Mouse (Mus musculus): ENCODE results near the gene Slc2a9. TPM values are rescaled to one million over a fixed set of nuclear protein-coding genes. Genes with fewer than 3 reads are reported as not detected.

Slc2a9 gene
- polyA plus RNA-seq, 1 experiment from 2014 or later, result 0.15 TPM

- no peak overlapping the region for H3K4me2 ChIP-seq (replicated peaks; ENCODE audit: low read depth, low read length)
- DNase-seq (ENCODE audit: low spot score) (no peak), ATAC-seq (ENCODE audit: low FRiP score) (no peak)
- H3K27me3 ChIP-seq (ENCODE audit: control insufficient read depth, insufficient read depth, low read length), result no peaks in the 10 kb centered on the region
- no peaks in the 10 kb centered on the region for H3K36me3 ChIP-seq (ENCODE audit: control insufficient read depth, insufficient read depth, low read length)
- no peak overlapping the region for H3K27ac ChIP-seq (ENCODE audit: low read depth, low read length)
- H3K9ac ChIP-seq (ENCODE audit: low read depth, low read length), result no peak overlapping the region
- H3K4me3 ChIP-seq (ENCODE audit: low read depth, low read length), result no peak overlapping the region
- 5% methylated on average over 2 of the region's 2 CpGs for WGBS
- H3K9me3 ChIP-seq (ENCODE audit: control insufficient read depth, low read length), result no peaks in the 10 kb centered on the region
- no peaks in the 10 kb centered on the region for H3K4me1 ChIP-seq (replicated peaks; ENCODE audit: control insufficient read depth, insufficient read depth, low read length)
These were observed 10.0 kb upstream of the Slc2a9 start for GRCm38 (mm10) chr5:38512991-38513390.

- Histone ChIP-seq H3K36me3 (ENCODE audit: control insufficient read depth, insufficient read depth, low read length) (no peaks in the 10 kb centered on the region), H3K9me3 (ENCODE audit: control insufficient read depth, low read length) (no peaks in the 10 kb centered on the region), H3K4me3 (ENCODE audit: low read depth, low read length) (no peak overlapping the region), H3K9ac (ENCODE audit: low read depth, low read length) (no peak overlapping the region), H3K4me2 (replicated peaks; ENCODE audit: low read depth, low read length) (no peak overlapping the region), H3K4me1 (replicated peaks; ENCODE audit: control insufficient read depth, insufficient read depth, low read length) (no peaks in the 10 kb centered on the region), H3K27ac (ENCODE audit: low read depth, low read length) (no peak overlapping the region), H3K27me3 (ENCODE audit: control insufficient read depth, insufficient read depth, low read length) (no peaks in the 10 kb centered on the region)
- ATAC-seq (ENCODE audit: low FRiP score) (no peak), DNase-seq (ENCODE audit: low spot score) (no peak)
- WGBS, result 92% methylated on average over 4 of the region's 4 CpGs
These were observed 6.6 kb upstream of the Slc2a9 start for GRCm38 (mm10) chr5:38509568-38509967.

GRCm38 (mm10) chr5:38505435-38505765 is 2.5 kb upstream of the Slc2a9 start:
- Histone ChIP-seq H3K9ac (ENCODE audit: low read depth, low read length) (no peak overlapping the region), H3K4me2 (replicated peaks; ENCODE audit: low read depth, low read length) (no peak overlapping the region), H3K4me3 (ENCODE audit: low read depth, low read length) (no peak overlapping the region), H3K9me3 (ENCODE audit: control insufficient read depth, low read length) (no peaks in the 10 kb centered on the region), H3K36me3 (ENCODE audit: control insufficient read depth, insufficient read depth, low read length) (no peaks in the 10 kb centered on the region), H3K27ac (ENCODE audit: low read depth, low read length) (no peak overlapping the region), H3K4me1 (replicated peaks; ENCODE audit: control insufficient read depth, insufficient read depth, low read length) (no peaks in the 10 kb centered on the region), H3K27me3 (ENCODE audit: control insufficient read depth, insufficient read depth, low read length) (no peaks in the 10 kb centered on the region)
- WGBS, result 72% methylated on average over 3 of the region's 3 CpGs
- no peak for ATAC-seq (ENCODE audit: low FRiP score)
- no peak for DNase-seq (ENCODE audit: low spot score)

- H3K4me2 ChIP-seq (replicated peaks; ENCODE audit: low read depth, low read length), result no peak overlapping the region
- H3K9me3 ChIP-seq (ENCODE audit: control insufficient read depth, low read length), result no peaks in the 10 kb centered on the region
- H3K36me3 ChIP-seq (ENCODE audit: control insufficient read depth, insufficient read depth, low read length), result no peaks in the 10 kb centered on the region
- 62% methylated on average over 6 of the region's 6 CpGs for WGBS
- ATAC-seq (ENCODE audit: low FRiP score) (no peak), DNase-seq (ENCODE audit: low spot score) (no peak)
- no peak overlapping the region for H3K4me3 ChIP-seq (ENCODE audit: low read depth, low read length)
- no peaks in the 10 kb centered on the region for H3K4me1 ChIP-seq (replicated peaks; ENCODE audit: control insufficient read depth, insufficient read depth, low read length)
- H3K27ac ChIP-seq (ENCODE audit: low read depth, low read length), result no peak overlapping the region
- no peak overlapping the region for H3K9ac ChIP-seq (ENCODE audit: low read depth, low read length)
- H3K27me3 ChIP-seq (ENCODE audit: control insufficient read depth, insufficient read depth, low read length), result no peaks in the 10 kb centered on the region
These were observed 1.9 kb upstream of the Slc2a9 start for GRCm38 (mm10) chr5:38504747-38505434.

- Histone ChIP-seq H3K4me2 (replicated peaks; ENCODE audit: low read depth, low read length) (no peak overlapping the region), H3K27ac (ENCODE audit: low read depth, low read length) (no peak overlapping the region), H3K36me3 (ENCODE audit: control insufficient read depth, insufficient read depth, low read length) (no peaks in the 10 kb centered on the region), H3K27me3 (ENCODE audit: control insufficient read depth, insufficient read depth, low read length) (no peaks in the 10 kb centered on the region), H3K9ac (ENCODE audit: low read depth, low read length) (no peak overlapping the region), H3K4me3 (ENCODE audit: low read depth, low read length) (no peak overlapping the region), H3K9me3 (ENCODE audit: control insufficient read depth, low read length) (no peaks in the 10 kb centered on the region), H3K4me1 (replicated peaks; ENCODE audit: control insufficient read depth, insufficient read depth, low read length) (no peaks in the 10 kb centered on the region)
- ATAC-seq (ENCODE audit: low FRiP score) (no peak), DNase-seq (ENCODE audit: low spot score) (no peak)
- 100% methylated on average over 1 of the region's 1 CpGs for WGBS
These were observed 1.2 kb upstream of the Slc2a9 start for GRCm38 (mm10) chr5:38504116-38504515.

GRCm38 (mm10) chr5:38500043-38500442 is 2.9 kb downstream of the Slc2a9 start:
- ATAC-seq (ENCODE audit: low FRiP score) (no peak), DNase-seq (ENCODE audit: low spot score) (no peak)
- Histone ChIP-seq H3K4me1 (replicated peaks; ENCODE audit: control insufficient read depth, insufficient read depth, low read length) (no peaks in the 10 kb centered on the region), H3K9me3 (ENCODE audit: control insufficient read depth, low read length) (no peaks in the 10 kb centered on the region), H3K4me2 (replicated peaks; ENCODE audit: low read depth, low read length) (no peak overlapping the region), H3K27ac (ENCODE audit: low read depth, low read length) (no peak overlapping the region), H3K9ac (ENCODE audit: low read depth, low read length) (no peak overlapping the region), H3K27me3 (ENCODE audit: control insufficient read depth, insufficient read depth, low read length) (no peaks in the 10 kb centered on the region), H3K36me3 (ENCODE audit: control insufficient read depth, insufficient read depth, low read length) (no peaks in the 10 kb centered on the region), H3K4me3 (ENCODE audit: low read depth, low read length) (no peak overlapping the region)
- 93% methylated on average over 8 of the region's 8 CpGs for WGBS

GRCm38 (mm10) chr5:38499316-38499811 is 3.6 kb downstream of the Slc2a9 start:
- no peak for DNase-seq (ENCODE audit: low spot score)
- Histone ChIP-seq H3K27ac (ENCODE audit: low read depth, low read length) (no peak overlapping the region), H3K9me3 (ENCODE audit: control insufficient read depth, low read length) (no peaks in the 10 kb centered on the region), H3K4me1 (replicated peaks; ENCODE audit: control insufficient read depth, insufficient read depth, low read length) (no peaks in the 10 kb centered on the region), H3K36me3 (ENCODE audit: control insufficient read depth, insufficient read depth, low read length) (no peaks in the 10 kb centered on the region), H3K27me3 (ENCODE audit: control insufficient read depth, insufficient read depth, low read length) (no peaks in the 10 kb centered on the region), H3K4me3 (ENCODE audit: low read depth, low read length) (no peak overlapping the region), H3K4me2 (replicated peaks; ENCODE audit: low read depth, low read length) (no peak overlapping the region), H3K9ac (ENCODE audit: low read depth, low read length) (no peak overlapping the region)
- no peak for ATAC-seq (ENCODE audit: low FRiP score)
- 80% methylated on average over 7 of the region's 7 CpGs for WGBS

GRCm38 (mm10) chr5:38498479-38498878 is 4.5 kb downstream of the Slc2a9 start:
- Histone ChIP-seq H3K27ac (ENCODE audit: low read depth, low read length) (no peak overlapping the region), H3K36me3 (ENCODE audit: control insufficient read depth, insufficient read depth, low read length) (no peaks in the 10 kb centered on the region), H3K9me3 (ENCODE audit: control insufficient read depth, low read length) (no peaks in the 10 kb centered on the region), H3K9ac (ENCODE audit: low read depth, low read length) (no peak overlapping the region), H3K4me3 (ENCODE audit: low read depth, low read length) (no peak overlapping the region), H3K4me1 (replicated peaks; ENCODE audit: control insufficient read depth, insufficient read depth, low read length) (no peaks in the 10 kb centered on the region), H3K4me2 (replicated peaks; ENCODE audit: low read depth, low read length) (no peak overlapping the region), H3K27me3 (ENCODE audit: control insufficient read depth, insufficient read depth, low read length) (no peaks in the 10 kb centered on the region)
- 83% methylated on average over 5 of the region's 5 CpGs for WGBS
- DNase-seq (ENCODE audit: low spot score) (no peak), ATAC-seq (ENCODE audit: low FRiP score) (no peak)

- no peak overlapping the region for H3K4me2 ChIP-seq (replicated peaks; ENCODE audit: low read depth, low read length)
- DNase-seq (ENCODE audit: low spot score), result no peak
- H3K9me3 ChIP-seq (ENCODE audit: control insufficient read depth, low read length), result no peaks in the 10 kb centered on the region
- H3K9ac ChIP-seq (ENCODE audit: low read depth, low read length), result no peak overlapping the region
- no peak for ATAC-seq (ENCODE audit: low FRiP score)
- WGBS, result 82% methylated on average over 8 of the region's 8 CpGs
- H3K27me3 ChIP-seq (ENCODE audit: control insufficient read depth, insufficient read depth, low read length), result no peaks in the 10 kb centered on the region
- no peaks in the 10 kb centered on the region for H3K36me3 ChIP-seq (ENCODE audit: control insufficient read depth, insufficient read depth, low read length)
- H3K4me1 ChIP-seq (replicated peaks; ENCODE audit: control insufficient read depth, insufficient read depth, low read length), result no peaks in the 10 kb centered on the region
- no peak overlapping the region for H3K4me3 ChIP-seq (ENCODE audit: low read depth, low read length)
- no peak overlapping the region for H3K27ac ChIP-seq (ENCODE audit: low read depth, low read length)
These were observed 6.4 kb downstream of the Slc2a9 start for GRCm38 (mm10) chr5:38496491-38497057.

Data from hindbrain, embryonic 11.5 days (tissue).